Mouse (Mus musculus): ENCODE measurements at regions not wholly inside any gene's neighbourhood (a gene's known extent, or its start where the extent isn't known, plus 50 kb on each side); places are given as distances from the start of the nearest gene placed in this dataset.
A peak's percentile ranks its signal among the peaks of the same experiment; 100 is the strongest.

DNA sequence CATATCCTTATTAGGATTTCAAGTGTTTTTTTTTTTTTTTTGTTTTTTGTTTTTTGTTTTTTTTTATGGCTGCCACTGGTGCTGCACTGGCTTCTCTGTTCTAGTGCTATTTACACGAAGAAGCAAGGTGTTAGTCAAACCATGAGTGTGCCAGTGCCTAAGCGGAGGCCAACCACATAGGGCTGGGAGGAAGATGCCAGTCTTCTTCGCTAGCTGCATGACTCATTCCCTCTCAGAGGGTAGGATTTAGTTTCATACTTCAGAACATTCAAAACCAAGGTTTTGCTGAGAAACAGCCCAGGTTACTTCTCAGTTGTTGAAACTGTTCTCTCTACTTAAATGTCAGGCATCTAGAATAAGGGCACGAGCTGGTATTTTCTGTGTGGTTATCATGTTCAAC, 72.6 kb downstream of the Icos start:
- DNase-seq (ENCODE audit: low read depth, low spot score), result no peak

DNA sequence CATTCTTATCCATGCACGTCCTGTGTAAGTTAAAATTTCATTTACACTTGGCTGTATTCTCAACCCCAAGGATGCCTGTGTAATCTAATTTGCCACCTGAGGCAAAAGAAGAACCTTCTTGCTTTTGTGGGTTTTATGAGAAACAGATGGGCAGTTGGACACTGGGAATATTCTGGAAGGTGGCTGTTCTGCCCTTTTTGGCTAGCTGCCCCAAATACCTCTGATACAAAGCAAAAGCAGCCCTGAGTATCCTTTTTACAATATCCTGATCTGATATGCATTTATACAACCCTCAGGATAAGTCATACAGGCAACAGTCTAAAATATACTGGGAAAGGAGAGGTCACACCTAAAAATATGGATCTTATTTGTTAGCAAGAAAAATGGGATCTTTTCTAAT, 75.9 kb downstream of the Icos start:
- no peak for DNase-seq (ENCODE audit: low read depth, low spot score)

DNA sequence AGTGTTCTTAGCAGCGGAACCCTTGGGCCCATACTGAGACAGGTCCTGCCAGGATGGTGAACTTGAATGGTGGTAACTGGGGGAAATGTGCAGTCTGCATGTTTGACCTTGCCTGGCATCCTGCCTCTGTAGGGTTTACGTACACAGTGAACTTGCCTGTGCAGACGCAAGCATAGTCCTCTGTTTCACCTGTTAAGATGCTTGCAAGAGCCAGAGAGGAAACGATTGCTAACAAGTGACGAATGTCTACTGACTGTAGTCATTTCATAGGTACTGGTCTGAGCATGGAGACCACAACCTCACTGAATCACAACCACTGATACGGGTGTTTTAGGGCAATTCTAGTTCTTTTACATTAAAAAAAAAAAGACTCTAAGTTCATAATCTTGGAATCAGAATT, 76.7 kb downstream of the Icos start:
- no peak for DNase-seq (ENCODE audit: low read depth, low spot score)

GRCm38 (mm10) chr1:61055176-61055575, 77.4 kb downstream of the Icos start:
- peak; percentile 36 for DNase-seq (ENCODE audit: low read depth, low spot score)

GRCm38 (mm10) chr1:61059910-61060536, 82.3 kb downstream of the Icos start:
- no peak for DNase-seq (ENCODE audit: low read depth, low spot score)

GRCm38 (mm10) chr1:61061892-61062460, 84.2 kb downstream of the Icos start:
- DNase-seq (ENCODE audit: low read depth, low spot score), result peak; percentile 14

GRCm38 (mm10) chr1:61068112-61068511, 90.4 kb downstream of the Icos start:
- no peak for DNase-seq (ENCODE audit: low read depth, low spot score)

GRCm38 (mm10) chr1:61074127-61074526, 96.4 kb downstream of the Icos start:
- no peak for DNase-seq (ENCODE audit: low read depth, low spot score)

DNA sequence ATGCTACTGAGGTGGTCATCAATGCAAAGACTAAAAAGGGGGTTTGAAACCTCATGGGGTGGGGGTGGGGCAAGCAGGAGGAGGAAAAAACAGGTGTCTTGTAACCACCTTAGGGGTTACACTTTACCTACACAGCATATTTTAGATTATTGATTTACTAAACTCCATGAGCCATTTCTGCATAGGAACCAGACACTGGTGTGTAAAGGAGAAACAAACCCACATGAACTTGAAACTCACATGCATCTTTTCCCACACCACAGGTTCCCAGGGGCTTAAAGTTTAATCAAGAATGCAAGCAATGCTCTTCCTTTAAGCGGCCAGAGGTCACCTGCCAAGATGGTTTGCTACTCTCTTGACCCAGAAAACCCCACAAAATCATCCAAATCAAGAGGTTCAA, 97.6 kb downstream of the Icos start:
- no peak for DNase-seq (ENCODE audit: low read depth, low spot score)

DNA sequence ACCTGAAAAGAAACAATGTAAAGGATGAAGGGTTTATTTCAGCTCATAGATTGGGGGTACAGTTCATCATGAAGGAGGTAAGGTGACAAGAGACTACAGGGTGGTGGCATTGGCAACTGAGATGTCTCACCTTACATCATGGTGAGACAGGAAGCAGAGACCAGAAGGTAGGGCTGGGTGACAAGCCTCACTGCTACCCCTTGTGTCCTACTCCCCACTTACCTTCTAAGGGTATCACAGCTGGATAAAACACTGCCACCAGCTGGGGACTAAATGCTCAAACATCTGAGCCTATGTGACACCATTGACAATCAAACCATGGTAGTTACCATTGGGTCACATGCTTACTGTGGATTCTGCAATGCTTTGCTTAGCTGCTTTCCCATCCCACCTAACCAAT, 107.0 kb downstream of the Icos start:
- no peak for DNase-seq (ENCODE audit: low read depth, low spot score)

GRCm38 (mm10) chr1:61086811-61087210, 109.1 kb downstream of the Icos start:
- DNase-seq (ENCODE audit: low read depth, low spot score), result no peak

DNA sequence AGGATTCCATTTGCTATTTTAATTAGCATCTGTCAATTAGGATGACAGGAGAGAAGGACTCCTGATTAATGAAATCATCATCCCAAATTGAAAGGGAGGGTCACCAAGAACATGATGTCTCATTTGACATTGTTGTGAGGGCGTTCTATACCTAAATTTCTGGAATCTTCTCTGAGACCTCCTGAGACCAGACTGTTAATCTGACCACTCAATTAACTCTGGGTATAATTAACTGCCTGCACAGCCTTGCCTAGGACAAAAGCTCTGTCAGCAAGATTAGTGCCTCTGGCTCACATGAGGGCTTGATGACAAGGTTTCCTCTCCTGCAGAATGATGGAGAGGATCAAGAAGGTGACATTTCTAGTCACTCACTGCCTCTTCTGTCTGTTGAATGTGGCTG, 113.1 kb downstream of the Icos start:
- no peak for DNase-seq (ENCODE audit: low read depth, low spot score)

DNA sequence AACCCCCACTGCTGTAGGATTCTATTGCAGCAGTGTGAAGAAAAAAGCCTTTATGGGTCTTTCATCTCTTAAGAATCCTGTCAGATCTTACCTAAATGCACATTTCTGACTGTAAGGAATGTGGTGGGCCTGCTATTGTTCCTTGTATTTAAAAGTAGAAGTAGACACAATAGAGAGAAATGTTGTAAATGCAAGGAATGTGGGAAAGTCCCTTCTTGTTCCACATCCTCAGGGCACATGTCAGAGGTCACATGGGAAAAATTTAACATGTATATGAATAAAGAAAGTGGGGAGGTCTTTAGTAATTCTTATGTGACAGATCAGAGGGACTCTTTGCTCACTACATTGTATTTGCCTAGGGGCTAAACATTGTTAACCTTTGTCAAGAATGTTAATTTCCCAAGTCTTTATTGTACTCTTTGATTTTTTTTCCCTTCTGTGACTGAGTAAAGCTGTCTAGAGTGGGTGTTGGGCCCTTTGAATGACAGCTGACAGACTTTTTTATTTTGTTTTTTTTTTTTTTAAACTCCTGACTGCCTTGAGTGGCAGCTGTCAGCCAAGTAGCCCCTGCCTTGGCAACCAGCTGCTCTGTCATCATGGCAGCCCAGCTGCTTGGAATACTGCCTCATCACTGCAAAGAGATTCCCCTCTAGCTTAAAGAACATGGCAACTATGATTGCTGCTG, 117.9 kb downstream of the Icos start:
- no peak for DNase-seq (ENCODE audit: low read depth, low spot score)

DNA sequence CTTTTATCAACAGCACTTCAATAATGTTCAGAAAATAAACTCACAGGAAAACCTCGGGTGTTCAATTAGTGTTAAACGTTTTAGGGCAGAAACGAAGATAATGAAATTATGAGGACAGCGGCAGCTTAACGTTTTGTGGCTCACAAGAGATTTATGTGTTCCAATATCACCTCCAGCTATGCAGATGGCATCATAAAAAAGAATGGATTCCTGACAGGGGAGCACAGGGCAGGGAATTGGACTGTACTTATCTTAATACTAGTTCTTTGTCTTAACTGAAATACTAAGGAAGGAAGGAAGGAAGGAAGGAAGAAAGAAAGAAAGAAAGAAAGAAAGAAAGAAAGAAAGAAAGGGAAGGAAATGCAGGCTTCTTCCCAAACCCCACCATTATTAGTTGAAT, 121.6 kb downstream of the Icos start:
- no peak for DNase-seq (ENCODE audit: low read depth, low spot score)

GRCm38 (mm10) chr1:61101679-61102078, 124.0 kb downstream of the Icos start:
- no peak for DNase-seq (ENCODE audit: low read depth, low spot score)

- no peak for DNase-seq (ENCODE audit: low read depth, low spot score)
Measured at GRCm38 (mm10) chr1:61102346-61102745, 124.6 kb downstream of the Icos start.

GRCm38 (mm10) chr1:61103581-61103980, 125.9 kb downstream of the Icos start:
- DNase-seq (ENCODE audit: low read depth, low spot score), result no peak

- DNase-seq (ENCODE audit: low read depth, low spot score), result peak; percentile 37
Measured at GRCm38 (mm10) chr1:61111731-61112309, 134.1 kb downstream of the Icos start.

GRCm38 (mm10) chr1:61117535-61117934, 139.8 kb downstream of the Icos start:
- DNase-seq (ENCODE audit: low read depth, low spot score), result no peak

GRCm38 (mm10) chr1:61118071-61118470, 140.3 kb downstream of the Icos start:
- no peak for DNase-seq (ENCODE audit: low read depth, low spot score)

DNA sequence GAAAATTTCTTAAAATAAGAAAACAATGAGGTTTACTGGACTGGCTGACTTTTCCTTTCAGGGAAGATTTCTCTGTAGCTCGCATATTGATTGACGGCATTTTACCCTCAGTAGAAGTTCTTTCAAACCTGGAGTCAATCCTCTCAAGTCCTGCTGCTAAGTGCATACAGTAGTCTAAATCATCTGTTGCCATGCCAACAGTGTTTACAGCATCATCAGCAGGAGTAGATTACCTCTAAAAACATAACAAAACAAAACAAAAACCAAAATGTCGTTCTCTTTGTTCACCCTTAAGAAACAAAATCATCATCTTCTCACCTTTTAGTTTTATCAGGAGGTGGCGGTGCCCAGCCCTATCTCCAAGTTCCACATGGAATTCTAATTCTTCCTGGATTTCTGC, 143.8 kb downstream of the Icos start:
- DNase-seq (ENCODE audit: low read depth, low spot score), result no peak

DNA sequence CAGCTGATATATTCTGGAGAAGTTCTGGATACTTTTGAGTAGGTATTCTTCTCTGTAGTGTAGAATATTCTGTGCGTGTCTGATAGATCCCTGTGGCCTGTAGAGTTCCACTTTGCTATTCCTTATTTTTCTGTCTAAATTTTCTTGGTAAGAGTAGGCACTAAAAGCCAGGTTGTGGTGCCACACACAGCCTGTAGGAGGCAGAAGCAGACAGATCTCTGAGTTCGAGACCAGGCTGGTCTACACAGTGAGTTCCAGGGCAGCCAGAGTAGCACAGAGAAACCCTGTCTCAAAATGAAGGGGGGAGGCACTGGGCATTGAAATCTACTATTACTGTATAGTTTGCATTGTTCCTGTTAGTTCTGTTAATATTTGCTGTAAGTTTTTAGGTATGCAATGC, 147.4 kb downstream of the Icos start:
- DNase-seq (ENCODE audit: low read depth, low spot score), result no peak
